Comparison of ENCODE assay signal across 26 mouse cellular contexts in genomic region chr1:38634081-38634480, GRCm38 (mm10). TPM values are rescaled to one million over a fixed set of nuclear protein-coding genes. Genes with fewer than 3 reads are reported as not detected.
DNase-seq lines count a peak whose midpoint lies in the region; ATAC-seq and TF ChIP-seq lines count a peak whose summit lies in the region.
"Had no signal": no experiment of that assay in that cellular context is flagged by ENCODE, and none has a peak within 500 bp of the region (broad histone marks: within the 10 kb centered on the region; RNA-seq: fewer than 3 reads in every experiment).

No protein-coding gene starts in this region.

- H3K9ac ChIP-seq in forebrain, embryonic 16.5 days (replicated peaks; ENCODE audit: low read depth, low read length) = no peak overlapping the region
- H3K9ac ChIP-seq in forebrain, postnatal 0 days = no peak overlapping the region
- H3K9ac ChIP-seq: embryonic facial prominence, embryonic 12.5 days; hindbrain, embryonic 14.5 days; limb, embryonic 12.5 days; liver, embryonic 12.5 days; liver, postnatal 0 days; midbrain, embryonic 13.5 days had no signal

- TF ChIP-seq CTCF in forebrain, postnatal 0 days (IDR thresholded peaks at IDR 0.05; ENCODE audit: low read depth) = no peak

- H3K27ac ChIP-seq in forebrain, embryonic 16.5 days (ENCODE audit: low read length) = peak overlapping the region; percentile 88; the same call in 1 of the 2 replicates
- H3K27ac ChIP-seq in forebrain, postnatal 0 days (ENCODE audit: low read depth, low read length) = no peak overlapping the region
- H3K27ac ChIP-seq: embryonic facial prominence, embryonic 12.5 days; forebrain, embryonic 10.5 days; gastrocnemius, adult 2 months; hindbrain, embryonic 14.5 days; limb, embryonic 12.5 days; liver, embryonic 12.5 days; midbrain, embryonic 13.5 days had no signal

- WGBS in forebrain, embryonic 16.5 days = 80% methylated on average over 7 of the region's 7 CpGs
- WGBS in forebrain, postnatal 0 days = 84% methylated on average over 7 of the region's 7 CpGs

- no peak overlapping the region for H3K4me2 ChIP-seq in forebrain, embryonic 16.5 days (ENCODE audit: low read length)
- H3K4me2 ChIP-seq in forebrain, postnatal 0 days (ENCODE audit: low read depth) = no peak overlapping the region
- H3K4me2 ChIP-seq: embryonic facial prominence, embryonic 12.5 days; heart, embryonic 11.5 days; hindbrain, embryonic 14.5 days; limb, embryonic 12.5 days; liver, embryonic 12.5 days; midbrain, embryonic 13.5 days had no signal

- no peaks in the 10 kb centered on the region for H3K36me3 ChIP-seq in forebrain, embryonic 16.5 days (ENCODE audit: control insufficient read depth, insufficient read depth)
- no peaks in the 10 kb centered on the region for H3K36me3 ChIP-seq in forebrain, postnatal 0 days (ENCODE audit: insufficient read depth)
- H3K36me3 ChIP-seq: embryonic facial prominence, embryonic 12.5 days; forebrain, embryonic 10.5 days; limb, embryonic 12.5 days; liver, embryonic 12.5 days; midbrain, embryonic 13.5 days had no signal

- H3K4me3 ChIP-seq in forebrain, embryonic 16.5 days (replicated peaks; ENCODE audit: low read length) = no peak overlapping the region
- no peak overlapping the region for H3K4me3 ChIP-seq in forebrain, postnatal 0 days (ENCODE audit: low read depth, low read length)
- H3K4me3 ChIP-seq: embryonic facial prominence, embryonic 12.5 days; forebrain, embryonic 10.5 days; gastrocnemius, adult 2 months; limb, embryonic 12.5 days; liver, embryonic 12.5 days; megakaryocyte, embryonic 14.5 days; midbrain, embryonic 13.5 days had no signal

- peaks cover 1% of the 10 kb centered on the region; the same call in 1 of the 2 replicates for H3K9me3 ChIP-seq in forebrain, embryonic 16.5 days (ENCODE audit: control insufficient read depth, low read length)
- H3K9me3 ChIP-seq in forebrain, postnatal 0 days (ENCODE audit: low read length) = no peaks in the 10 kb centered on the region
- H3K9me3 ChIP-seq: embryonic facial prominence, embryonic 12.5 days; forebrain, embryonic 10.5 days; limb, embryonic 12.5 days; liver, embryonic 12.5 days; megakaryocyte, embryonic 14.5 days; midbrain, embryonic 13.5 days had no signal

- H3K27me3 ChIP-seq in forebrain, embryonic 16.5 days (replicated peaks; ENCODE audit: control insufficient read depth, insufficient read depth, low read length) = no peaks in the 10 kb centered on the region
- H3K27me3 ChIP-seq in forebrain, postnatal 0 days (ENCODE audit: insufficient read depth, low read length) = no peaks in the 10 kb centered on the region
- H3K27me3 ChIP-seq: embryonic facial prominence, embryonic 12.5 days; midbrain, embryonic 13.5 days had no signal

- ATAC-seq in forebrain, embryonic 16.5 days = no peak
- ATAC-seq in forebrain, postnatal 0 days = no peak
- ATAC-seq in megakaryocyte, adult 5-6 weeks (ENCODE audit: poor library complexity, severe bottlenecking) = 0 out of 2 replicates have a peak, but pooled peaks have one; percentile 24
- ATAC-seq: CD4-positive, CD25-positive, alpha-beta regulatory T cell, adult 4 months; intestine, postnatal 0 days; liver, embryonic 12.5 days; liver, postnatal 0 days; midbrain, embryonic 13.5 days had no signal

- H3K4me1 ChIP-seq in forebrain, embryonic 16.5 days (replicated peaks; ENCODE audit: control insufficient read depth, insufficient read depth, low read length) = peaks cover 30% of the 10 kb centered on the region
- H3K4me1 ChIP-seq in forebrain, postnatal 0 days (ENCODE audit: insufficient read depth) = peaks cover 21% of the 10 kb centered on the region
- H3K4me1 ChIP-seq: liver, embryonic 12.5 days had no signal

- DNase-seq in forebrain, postnatal 0 days = no peak
- DNase-seq in lung, postnatal 36 days = peak; percentile 22
- no peak for DNase-seq in lung, postnatal 4 days
- no peak for DNase-seq in MN1 (ENCODE audit: low spot score)
- no peak for DNase-seq in right cerebral cortex, postnatal 36 days (ENCODE audit: low spot score in 2 of 2)
- DNase-seq: adrenal gland, adult 8-10 months; cerebellum, adult 2 months; cerebellum, postnatal 25 days; gastrocnemius, adult 2 months; heart, postnatal 36 days; kidney, adult 9 months; kidney, postnatal 10 days; liver, postnatal 0 days; thymus, postnatal 4 days had no signal

RNA-seq across cellular contexts. Expression of gene Aff3, which starts 30.7 kb away (rescaled TPM):
- 16.9 and 22.4 TPM in 2 replicates for polyA plus RNA-seq in forebrain, embryonic 16.5 days (2015; fragmentation: Nextera tagmentation; extraction: Ambion mirVana)
- 85.1 and 102 TPM in 2 replicates for total RNA-seq in forebrain, postnatal 0 days (2014; rRNA removed)
- polyA plus RNA-seq in forebrain, postnatal 0 days (2015; fragmentation: Nextera tagmentation; extraction: Ambion mirVana) = 20.6 and 21.8 TPM in 2 replicates
- total RNA-seq in megakaryocyte, adult 5-6 weeks (2015) = 2.2 and 2.6 TPM in 2 replicates
- total RNA-seq in megakaryocyte, adult 5-6 weeks (2017) = 2.2 and 2.4 TPM in 2 replicates

Comparison
In these comparisons a context has a peak if more than half of its experiments do, and no peak if none do; other contexts are left out.
1. RNA of gene Aff3, which starts 30.7 kb away (total RNA-seq): 85.1 to 102 TPM in forebrain, postnatal 0 days; 2.2 to 2.6 TPM in megakaryocyte, adult 5-6 weeks; every median in the first group is over 10 times any median in the second.